Mouse (Mus musculus): ENCODE results near the gene Kyat1.
A peak's percentile ranks its signal among the peaks of the same experiment; 100 is the strongest.
"Not testable (repeated sequence)": the region's sequence is repeated elsewhere in the genome, so short reads cannot be mapped to it uniquely, and the experiment has no call there.

The Kyat1 gene

GRCm38 (mm10) chr2:30214745-30215144 lies 9.1 kb upstream of the Kyat1 start:
- DNase-seq (ENCODE audit: low spot score in 2 of 2): no peak

- DNase-seq (ENCODE audit: low spot score in 2 of 2): no peak
Observed at GRCm38 (mm10) chr2:30212951-30213350, 7.3 kb upstream of the Kyat1 start.

- DNase-seq (ENCODE audit: low spot score in 2 of 2): no peak
Observed at GRCm38 (mm10) chr2:30212169-30212545, 6.5 kb upstream of the Kyat1 start.

GRCm38 (mm10) chr2:30211408-30212168 lies 5.9 kb upstream of the Kyat1 start:
- DNase-seq (ENCODE audit: low spot score in 2 of 2): no peak

- DNase-seq (ENCODE audit: low spot score in 2 of 2): no peak
Observed at GRCm38 (mm10) chr2:30207886-30208285, 2.2 kb upstream of the Kyat1 start.

GRCm38 (mm10) chr2:30207401-30207800 lies 1.8 kb upstream of the Kyat1 start:
- no peak for DNase-seq (ENCODE audit: low spot score in 2 of 2)

GRCm38 (mm10) chr2:30205255-30205628 lies 405 bp downstream of the Kyat1 start:
- no peak for DNase-seq (ENCODE audit: low spot score in 2 of 2)

- DNase-seq (ENCODE audit: low spot score in 2 of 2): peak; percentile 14 to 40
Observed at GRCm38 (mm10) chr2:30203439-30203838, 2.2 kb downstream of the Kyat1 start.

GRCm38 (mm10) chr2:30200388-30200925 lies 5.2 kb downstream of the Kyat1 start:
- DNase-seq (ENCODE audit: low spot score in 2 of 2): no peak

GRCm38 (mm10) chr2:30199984-30200383 lies 5.7 kb downstream of the Kyat1 start:
- no peak for DNase-seq (ENCODE audit: low spot score in 2 of 2)

- no peak for DNase-seq (ENCODE audit: low spot score in 2 of 2)
Observed at GRCm38 (mm10) chr2:30198021-30198420, 7.6 kb downstream of the Kyat1 start.

- no peak for DNase-seq (ENCODE audit: low spot score in 2 of 2)
Observed at GRCm38 (mm10) chr2:30194656-30195055, 11.0 kb downstream of the Kyat1 start.

GRCm38 (mm10) chr2:30191790-30192580 lies 13.7 kb downstream of the Kyat1 start:
- no peak for DNase-seq (ENCODE audit: low spot score in 2 of 2)

GRCm38 (mm10) chr2:30185681-30186080 lies 20.0 kb downstream of the Kyat1 start:
- no peak for DNase-seq (ENCODE audit: low spot score in 2 of 2)

GRCm38 (mm10) chr2:30185276-30185675 lies 20.4 kb downstream of the Kyat1 start:
- no peak for DNase-seq (ENCODE audit: low spot score in 2 of 2)

- DNase-seq (ENCODE audit: low spot score in 2 of 2): no peak
Observed at GRCm38 (mm10) chr2:30183721-30184120, 21.9 kb downstream of the Kyat1 start.

- DNase-seq (ENCODE audit: low spot score in 2 of 2): no peak
Observed at GRCm38 (mm10) chr2:30182424-30182823, 23.2 kb downstream of the Kyat1 start.

GRCm38 (mm10) chr2:30178711-30179110 lies 26.9 kb downstream of the Kyat1 start:
- not testable (repeated sequence) for DNase-seq (ENCODE audit: low spot score in 2 of 2)

GRCm38 (mm10) chr2:30177700-30178675 lies 27.7 kb downstream of the Kyat1 start, which contains the start of gene Spout1:
Gene Spout1, minus strand, starts transcription at chr2:30178459.
- peak; percentile 88 for DNase-seq (ENCODE audit: low spot score in 2 of 2)

GRCm38 (mm10) chr2:30176561-30176960 lies 29.1 kb downstream of the Kyat1 start:
- DNase-seq (ENCODE audit: low spot score in 2 of 2): no peak

- no peak for DNase-seq (ENCODE audit: low spot score in 2 of 2)
Observed at GRCm38 (mm10) chr2:30175897-30176296, 29.8 kb downstream of the Kyat1 start.

Data from thymus, postnatal 10 days (tissue).